ENCODE assay signal across 8 mouse cellular contexts in the genomic region with DNA sequence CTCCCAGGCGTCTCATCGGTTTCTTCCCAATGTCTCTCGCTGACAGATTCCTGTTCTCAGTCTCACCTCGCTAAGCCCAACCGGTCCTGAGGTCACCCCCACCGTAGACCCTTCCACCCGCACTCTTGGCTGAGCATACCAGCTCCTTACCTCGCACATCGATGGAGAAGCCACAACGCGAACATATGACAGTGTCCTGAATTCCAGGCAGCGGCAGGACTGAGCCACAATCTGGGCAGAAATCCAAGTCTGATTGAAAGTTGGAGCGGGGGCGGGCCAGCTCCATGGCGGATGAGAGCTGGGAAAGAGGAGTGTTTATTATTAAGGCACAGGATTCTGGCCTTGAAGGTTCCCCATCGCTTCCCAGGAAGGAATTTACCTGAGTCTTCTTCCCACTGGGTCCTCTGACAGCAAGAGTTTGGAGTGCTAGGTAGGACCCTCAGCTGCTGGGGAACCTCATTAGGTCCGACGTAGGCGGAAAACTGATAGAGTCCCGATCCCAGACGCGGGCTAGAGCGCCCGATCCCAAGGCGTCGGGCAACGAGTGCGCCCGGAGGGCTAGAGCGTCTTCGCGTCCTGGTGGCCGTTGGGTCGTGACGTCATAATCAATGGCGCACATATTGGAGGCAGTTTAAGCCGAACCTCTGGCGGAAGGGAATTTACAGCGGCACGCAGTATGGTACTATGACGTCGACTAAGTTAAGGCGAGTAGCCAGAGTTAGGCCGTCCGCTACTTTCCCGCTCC. TPM values are rescaled to one million over a fixed set of nuclear protein-coding genes. Genes with fewer than 3 reads are reported as not detected.
A peak's percentile ranks its signal among the peaks of the same experiment; 100 is the strongest.
DNase-seq lines count a peak whose midpoint lies in the region; ATAC-seq and TF ChIP-seq lines count a peak whose summit lies in the region.

Gene Znrd1 (minus strand): TSS at position 561 of the 745 bp plus-strand sequence.
Gene Znrd1as (plus strand): TSS at position 594 of the 745 bp plus-strand sequence.

- H3K4me2 ChIP-seq in heart, embryonic 15.5 days, result peak within 1 kb of the TSS; percentile 83
- peak within 1 kb of the TSS; percentile 95 for H3K4me2 ChIP-seq in liver, embryonic 14.5 days (ENCODE audit: low read depth)
- H3K4me2 ChIP-seq in neural tube, embryonic 11.5 days (ENCODE audit: low read depth), result peak within 1 kb of the TSS; percentile 81
- peak within 1 kb of the TSS; percentile 81 for H3K4me2 ChIP-seq in stomach, postnatal 0 days (replicated peaks; ENCODE audit: low read depth)

- peak within 1 kb of the TSS; percentile 80 for H3K4me3 ChIP-seq in forebrain, embryonic 10.5 days
- H3K4me3 ChIP-seq in heart, embryonic 15.5 days, result peak within 1 kb of the TSS; percentile 76
- peak within 1 kb of the TSS; percentile 86 to 97 for H3K4me3 ChIP-seq in liver, embryonic 14.5 days (ENCODE audit: insufficient read depth in 1 of 2, low read depth in 2 of 2, low read length in 2 of 2)
- peak within 1 kb of the TSS; percentile 74 for H3K4me3 ChIP-seq in neural tube, embryonic 11.5 days (ENCODE audit: low read depth, low read length)
- peak within 1 kb of the TSS; percentile 70 for H3K4me3 ChIP-seq in stomach, postnatal 0 days (ENCODE audit: low read depth, low read length)

- no peaks in the 10 kb centered on the region for H3K9me3 ChIP-seq in forebrain, embryonic 10.5 days
- H3K9me3 ChIP-seq in heart, embryonic 15.5 days (replicated peaks), result no peaks in the 10 kb centered on the region
- no peaks in the 10 kb centered on the region for H3K9me3 ChIP-seq in liver, embryonic 14.5 days (ENCODE audit: control insufficient read depth, low read length)
- no peaks in the 10 kb centered on the region for H3K9me3 ChIP-seq in neural tube, embryonic 11.5 days (ENCODE audit: control insufficient read depth, low read length)
- H3K9me3 ChIP-seq in stomach, postnatal 0 days (ENCODE audit: control insufficient read depth, low read length), result no peaks in the 10 kb centered on the region

- H3K9ac ChIP-seq in heart, embryonic 15.5 days, result peak within 1 kb of the TSS; percentile 79
- H3K9ac ChIP-seq in liver, embryonic 14.5 days (replicated peaks), result peak within 1 kb of the TSS; percentile 89
- H3K9ac ChIP-seq in neural tube, embryonic 11.5 days (ENCODE audit: low read length), result peak within 1 kb of the TSS; percentile 76
- H3K9ac ChIP-seq in stomach, postnatal 0 days (ENCODE audit: low read length), result peak within 1 kb of the TSS; percentile 76

- under 1% methylated on average over 46 of the region's 46 CpGs for WGBS in forebrain, embryonic 10.5 days
- under 1% methylated on average over 46 of the region's 46 CpGs for WGBS in heart, embryonic 15.5 days
- under 1% methylated on average over 46 of the region's 46 CpGs for WGBS in liver, embryonic 14.5 days (ENCODE audit: insufficient replicate concordance)
- under 1% methylated on average over 46 of the region's 46 CpGs for WGBS in neural tube, embryonic 11.5 days
- under 1% methylated on average over 46 of the region's 46 CpGs for WGBS in stomach, postnatal 0 days

- peak; percentile 77 to 87 for DNase-seq in CD8-positive naive resting alpha-beta T cell, adult 2 months (ENCODE audit: low read depth in 2 of 2, low spot score in 2 of 2)
- DNase-seq in c-Kit-positive CD71-negative TER-119-negative erythroid progenitor cells, embryonic 14.5 days (ENCODE audit: low read depth), result peak; percentile 90
- DNase-seq in forebrain, embryonic 10.5 days (ENCODE audit: extremely low spot score, low spot score), result peak; percentile 95
- peak; percentile 96 to 98 for DNase-seq in kidney, postnatal 25 days
- DNase-seq in liver, embryonic 14.5 days (ENCODE audit: low read depth in 3 of 3, low spot score in 3 of 3), result peak; percentile 95 to 96 (median 95)
- peak; percentile 98 for DNase-seq in neural tube, embryonic 11.5 days (ENCODE audit: low spot score)
- peak; percentile 97 for DNase-seq in stomach, postnatal 0 days (ENCODE audit: low spot score)

- H3K4me1 ChIP-seq in forebrain, embryonic 10.5 days, result peaks cover 19% of the 10 kb centered on the region
- H3K4me1 ChIP-seq in heart, embryonic 15.5 days (replicated peaks), result peaks cover 14% of the 10 kb centered on the region
- H3K4me1 ChIP-seq in liver, embryonic 14.5 days (replicated peaks; ENCODE audit: control insufficient read depth in 2 of 2, insufficient read depth in 2 of 2, low read length in 1 of 2), result peaks cover 13 to 14% of the 10 kb centered on the region in 2 experiments
- H3K4me1 ChIP-seq in neural tube, embryonic 11.5 days (ENCODE audit: control insufficient read depth, insufficient read depth, low read length), result peaks cover 11% of the 10 kb centered on the region
- no peaks in the 10 kb centered on the region; the same call in none of the 2 replicates for H3K4me1 ChIP-seq in stomach, postnatal 0 days (replicated peaks; ENCODE audit: control insufficient read depth, insufficient read depth)

- peak; percentile 58 for TF ChIP-seq EP300 in liver, embryonic 14.5 days (IDR thresholded peaks at IDR 0.05; ENCODE audit: low read depth)
- no peak for TF ChIP-seq EP300 in stomach, postnatal 0 days (optimal IDR thresholded peaks at IDR 0.05)

- no peaks in the 10 kb centered on the region for H3K27me3 ChIP-seq in forebrain, embryonic 10.5 days (ENCODE audit: poor library complexity, severe bottlenecking)
- no peaks in the 10 kb centered on the region for H3K27me3 ChIP-seq in heart, embryonic 15.5 days
- no peaks in the 10 kb centered on the region for H3K27me3 ChIP-seq in liver, embryonic 14.5 days (ENCODE audit: control insufficient read depth, insufficient read depth, low read length)
- H3K27me3 ChIP-seq in neural tube, embryonic 11.5 days (ENCODE audit: control insufficient read depth, insufficient read depth, low read length), result no peaks in the 10 kb centered on the region
- no peaks in the 10 kb centered on the region for H3K27me3 ChIP-seq in stomach, postnatal 0 days (ENCODE audit: control insufficient read depth, insufficient read depth, low read length)

- H3K27ac ChIP-seq in forebrain, embryonic 10.5 days, result peak within 1 kb of the TSS; percentile 87
- H3K27ac ChIP-seq in heart, embryonic 15.5 days, result peak within 1 kb of the TSS; percentile 87
- peak within 1 kb of the TSS; percentile 15 for H3K27ac ChIP-seq in liver, embryonic 14.5 days
- H3K27ac ChIP-seq in neural tube, embryonic 11.5 days (ENCODE audit: low read depth, low read length), result no peak within 1 kb of the TSS
- peak within 1 kb of the TSS; percentile 78 for H3K27ac ChIP-seq in stomach, postnatal 0 days (replicated peaks)

- peaks cover 34% of the 10 kb centered on the region for H3K36me3 ChIP-seq in forebrain, embryonic 10.5 days (replicated peaks)
- H3K36me3 ChIP-seq in heart, embryonic 15.5 days, result peaks cover 16% of the 10 kb centered on the region
- no peaks in the 10 kb centered on the region; the same call in 1 of the 2 replicates for H3K36me3 ChIP-seq in liver, embryonic 14.5 days (replicated peaks; ENCODE audit: control insufficient read depth, insufficient read depth, low read depth)
- H3K36me3 ChIP-seq in neural tube, embryonic 11.5 days (ENCODE audit: control insufficient read depth, insufficient read depth, low read length), result no peaks in the 10 kb centered on the region
- H3K36me3 ChIP-seq in stomach, postnatal 0 days (ENCODE audit: control insufficient read depth, insufficient read depth, low read length), result no peaks in the 10 kb centered on the region

- TF ChIP-seq CTCF in liver, embryonic 14.5 days (IDR thresholded peaks at IDR 0.05; ENCODE audit: low read depth), result no peak
- no peak; the same call in 1 of the 2 replicates for TF ChIP-seq CTCF in stomach, postnatal 0 days (IDR thresholded peaks at IDR 0.05; ENCODE audit: low read depth)

- ATAC-seq in heart, embryonic 15.5 days (replicated peaks; ENCODE audit: insufficient number of reproducible peaks, insufficient read depth, low FRiP score, low read depth), result peak; percentile 96
- peak; percentile 98 for ATAC-seq in liver, embryonic 14.5 days (ENCODE audit: insufficient read depth)
- ATAC-seq in neural tube, embryonic 11.5 days (ENCODE audit: insufficient read depth, low FRiP score, low TSS enrichment), result peak; percentile 97
- ATAC-seq in stomach, postnatal 0 days (ENCODE audit: low FRiP score, low TSS enrichment), result peak; percentile 99

RNA-seq across cellular contexts. Expression of gene Znrd1, which starts in this region (rescaled TPM):
- polyA plus RNA-seq in forebrain, embryonic 10.5 days (2016; fragmentation: Nextera tagmentation; extraction: Ambion mirVana), result 89.0 and 98.1 TPM in 2 replicates
- 41.2 and 47.4 TPM in 2 replicates for polyA plus RNA-seq in heart, embryonic 15.5 days (2015; fragmentation: Nextera tagmentation; extraction: Ambion mirVana)
- polyA plus RNA-seq in liver, embryonic 14.5 days (2012; rRNA removed), result 17.5 and 19.0 TPM in 2 replicates
- polyA plus RNA-seq in liver, embryonic 14.5 days (2014; fragmentation: Nextera tagmentation; extraction: Ambion mirVana), result 25.3 and 28.2 TPM in 2 replicates
- 84.7 and 90.2 TPM in 2 replicates for polyA plus RNA-seq in neural tube, embryonic 11.5 days (2014; fragmentation: Nextera tagmentation; extraction: Ambion mirVana)
- 49.4 and 58.6 TPM in 2 replicates for polyA plus RNA-seq in stomach, postnatal 0 days (2015; fragmentation: Nextera tagmentation; extraction: Ambion mirVana)

RNA-seq across cellular contexts. Expression of gene Znrd1as, which starts in this region (rescaled TPM):
- 9.9 and 11.0 TPM in 2 replicates for polyA plus RNA-seq in forebrain, embryonic 10.5 days (2016; fragmentation: Nextera tagmentation; extraction: Ambion mirVana)
- polyA plus RNA-seq in heart, embryonic 15.5 days (2015; fragmentation: Nextera tagmentation; extraction: Ambion mirVana), result 6.2 and 7.4 TPM in 2 replicates
- 1.6 and 3.3 TPM in 2 replicates for polyA plus RNA-seq in liver, embryonic 14.5 days (2012; rRNA removed)
- polyA plus RNA-seq in liver, embryonic 14.5 days (2014; fragmentation: Nextera tagmentation; extraction: Ambion mirVana), result 2.9 and 3.3 TPM in 2 replicates
- 7.8 and 8.1 TPM in 2 replicates for polyA plus RNA-seq in neural tube, embryonic 11.5 days (2014; fragmentation: Nextera tagmentation; extraction: Ambion mirVana)
- polyA plus RNA-seq in stomach, postnatal 0 days (2015; fragmentation: Nextera tagmentation; extraction: Ambion mirVana), result 4.5 and 5.2 TPM in 2 replicates
